8 mouse cellular contexts compared by ENCODE assay signal in the genomic region with DNA sequence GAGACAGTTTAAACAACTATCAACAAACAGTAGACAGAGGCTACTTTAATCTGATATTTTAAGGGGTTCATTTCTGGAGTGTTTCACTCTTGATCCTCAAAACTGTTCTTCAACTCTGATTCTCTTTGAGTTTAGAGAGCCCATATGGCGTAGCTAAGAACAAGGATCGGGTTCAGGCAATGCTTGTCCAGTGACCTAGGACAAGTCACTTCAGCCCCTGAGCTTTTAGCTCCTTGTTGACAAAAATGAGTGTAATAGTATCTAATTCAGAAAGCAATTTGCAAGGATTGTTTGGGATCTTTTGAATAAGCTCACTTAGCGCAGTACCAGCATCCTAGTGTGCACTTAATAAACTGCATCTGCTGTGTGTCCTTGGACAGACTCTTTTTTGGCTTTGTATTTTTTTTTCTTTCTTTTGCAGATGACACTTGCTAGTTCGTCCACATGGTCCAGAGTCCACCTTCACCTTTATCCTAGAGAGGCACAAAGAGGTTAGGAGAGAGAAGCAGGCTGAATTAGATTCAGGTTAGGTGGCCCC. TPM values are rescaled to one million over a fixed set of nuclear protein-coding genes. Genes with fewer than 3 reads are reported as not detected.
DNase-seq lines count a peak whose midpoint lies in the region; ATAC-seq and TF ChIP-seq lines count a peak whose summit lies in the region.

No protein-coding gene starts in this region.

- H3K27me3 ChIP-seq in testis, adult 2 months (ENCODE audit: control insufficient read depth, insufficient read depth, low read length) = no peaks in the 10 kb centered on the region
- H3K27me3 ChIP-seq in liver, embryonic 12.5 days (replicated peaks) = no peaks in the 10 kb centered on the region

- WGBS in liver, embryonic 12.5 days (ENCODE audit: insufficient replicate concordance) = 40% methylated on average over 4 of the region's 4 CpGs

- H3K4me3 ChIP-seq in testis, adult 2 months (ENCODE audit: control insufficient read depth, low read depth, low read length) = peak overlapping the region; percentile 100
- peak overlapping the region; percentile 97 for H3K4me3 ChIP-seq in liver, embryonic 12.5 days

- no peak for TF ChIP-seq CTCF in testis, adult 2 months (IDR thresholded peaks at IDR 0.05; ENCODE audit: control insufficient read depth, insufficient read depth, insufficient replicate concordance, low read depth, low read length)

- no peak for TF ChIP-seq POLR2A in testis, adult 2 months (IDR thresholded peaks at IDR 0.05; ENCODE audit: control insufficient read depth, low read depth, low read length)

- no peak for ATAC-seq in CD4-positive, CD25-positive, alpha-beta regulatory T cell, adult 4 months
- ATAC-seq in liver, embryonic 12.5 days = no peak

- H3K36me3 ChIP-seq in testis, adult 2 months (ENCODE audit: control insufficient read depth, insufficient read depth, low read length) = no peaks in the 10 kb centered on the region
- H3K36me3 ChIP-seq in liver, embryonic 12.5 days = peaks cover 8% of the 10 kb centered on the region

- intact Hi-C loops in left cerebral cortex, postnatal 14 days (cut with DNase I) = loop anchor here (5.0 kb wide), 1 partner anchor 62 kb away; no protein-coding TSS in a partner anchor

- peak overlapping the region; percentile 96 for H3K27ac ChIP-seq in testis, adult 2 months (ENCODE audit: control insufficient read depth, insufficient read depth, low read depth, low read length)
- H3K27ac ChIP-seq in liver, embryonic 12.5 days = peak overlapping the region; percentile 86

- DNase-seq in CD4-positive, CD25-positive, alpha-beta regulatory T cell, adult 2 months (ENCODE audit: low read depth, low spot score) = peak; percentile 21
- DNase-seq in testis, postnatal 14 days (ENCODE audit: low spot score) = no peak
- DNase-seq in layer of hippocampus, postnatal 14 days (ENCODE audit: low spot score in 2 of 2) = no peak
- no peak for DNase-seq in left cerebral cortex, postnatal 14 days (ENCODE audit: low spot score in 2 of 2)
- no peak for DNase-seq in adrenal gland, adult 2 months

- H3K9ac ChIP-seq in liver, embryonic 12.5 days = peak overlapping the region; percentile 94

- no peaks in the 10 kb centered on the region for H3K9me3 ChIP-seq in liver, embryonic 12.5 days (replicated peaks)

- H3K4me1 ChIP-seq in testis, adult 2 months (ENCODE audit: control insufficient read depth, insufficient read depth, low read length) = no peaks in the 10 kb centered on the region; the same call in 1 of the 2 replicates
- peaks cover 19% of the 10 kb centered on the region for H3K4me1 ChIP-seq in liver, embryonic 12.5 days

- peak overlapping the region; percentile 80 for H3K4me2 ChIP-seq in liver, embryonic 12.5 days

RNA-seq across cellular contexts. Expression of gene Rft1, which starts 0.6 kb away (rescaled TPM):
- 10 to 100 TPM; 12.8 to 20.0 TPM for polyA plus RNA-seq in CD4-positive, CD25-positive, alpha-beta regulatory T cell, adult 4 months (2017; shearing (Covaris generic))
- polyA plus RNA-seq in testis, adult 2 months (2012; rRNA removed) = 6.3 and 8.1 TPM in 2 replicates
- 5.9 and 6.5 TPM in 2 replicates for polyA plus RNA-seq in liver, embryonic 12.5 days (2016; fragmentation: Nextera tagmentation; extraction: Ambion mirVana)
- 10 to 100 TPM; 11.0 to 11.7 TPM for total RNA-seq in layer of hippocampus, postnatal 14 days (2021)
- 10 to 100 TPM; 11.0 to 12.4 TPM for total RNA-seq in left cerebral cortex, postnatal 14 days (2021)
- 10 to 100 TPM; 24.7 to 25.4 TPM for total RNA-seq in adrenal gland, adult 2 months (2021)
- polyA plus RNA-seq in adrenal gland, adult 2 months (2012; rRNA removed) = 16.3 and 17.1 TPM in 2 replicates

RNA-seq across cellular contexts. Expression of gene Prkcd, which starts 28.8 kb away (rescaled TPM):
- polyA plus RNA-seq in CD4-positive, CD25-positive, alpha-beta regulatory T cell, adult 4 months (2017; shearing (Covaris generic)) = 10 to 100 TPM; 32.5 to 37.2 TPM
- 240 and 255 TPM in 2 replicates for polyA plus RNA-seq in testis, adult 2 months (2012; rRNA removed)
- polyA plus RNA-seq in liver, embryonic 12.5 days (2016; fragmentation: Nextera tagmentation; extraction: Ambion mirVana) = 22.9 and 23.1 TPM in 2 replicates
- total RNA-seq in layer of hippocampus, postnatal 14 days (2021) = 10 to 100 TPM; 51.0 to 55.9 TPM
- 10 to 100 TPM; 12.5 to 15.7 TPM for total RNA-seq in left cerebral cortex, postnatal 14 days (2021)
- 100 to 1,000 TPM in 1 of 2 experiments, 10 to 100 TPM in 1; 83.4 to 367 TPM for total RNA-seq in adrenal gland, adult 2 months (2021)
- polyA plus RNA-seq in adrenal gland, adult 2 months (2012; rRNA removed) = 266 and 407 TPM in 2 replicates

RNA-seq across cellular contexts. Expression of gene Sfmbt1, which starts 59.9 kb away (rescaled TPM):
- polyA plus RNA-seq in CD4-positive, CD25-positive, alpha-beta regulatory T cell, adult 4 months (2017; shearing (Covaris generic)) = 10 to 100 TPM; 10.8 to 12.6 TPM
- 21.5 and 25.6 TPM in 2 replicates for polyA plus RNA-seq in testis, adult 2 months (2012; rRNA removed)
- 17.1 and 18.7 TPM in 2 replicates for polyA plus RNA-seq in liver, embryonic 12.5 days (2016; fragmentation: Nextera tagmentation; extraction: Ambion mirVana)
- total RNA-seq in layer of hippocampus, postnatal 14 days (2021) = 10 to 100 TPM; 25.4 to 27.8 TPM
- total RNA-seq in left cerebral cortex, postnatal 14 days (2021) = 10 to 100 TPM; 26.0 to 29.9 TPM
- total RNA-seq in adrenal gland, adult 2 months (2021) = 10 to 100 TPM; 20.9 to 27.0 TPM
- 0.66 and 0.81 TPM in 2 replicates for polyA plus RNA-seq in adrenal gland, adult 2 months (2012; rRNA removed)
